Mouse (Mus musculus) mature B cell (primary cell): ENCODE data around the gene Smim5.

Experiments used
- in situ Hi-C: fragments of 300-500 bp; cut with MboI; formaldehyde crosslinking; loops from 2 replicates; pipeline ENCODE4 v1.14.3; 2019

The Smim5 gene

DNA sequence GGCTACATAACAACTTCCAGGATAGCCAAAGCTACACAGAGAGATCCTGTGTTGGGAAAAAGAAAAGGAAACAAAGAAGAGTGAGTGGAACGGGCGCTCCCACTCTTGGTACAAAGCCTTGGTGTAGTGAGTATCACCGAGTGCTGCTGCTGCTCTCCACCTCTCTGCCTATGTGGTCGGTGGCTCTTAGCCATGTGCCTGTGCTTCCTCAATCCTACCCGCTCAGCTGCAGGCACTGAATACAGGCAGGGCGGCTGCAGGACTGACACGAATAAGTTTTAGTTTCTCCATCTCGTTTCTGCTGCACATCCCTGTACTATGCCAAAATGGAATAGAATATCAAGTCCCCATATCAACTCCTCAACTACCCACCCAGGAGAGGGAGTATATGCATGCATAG is 29.3 kb downstream of the Smim5 start:
- in situ Hi-C loops: no loop called here

DNA sequence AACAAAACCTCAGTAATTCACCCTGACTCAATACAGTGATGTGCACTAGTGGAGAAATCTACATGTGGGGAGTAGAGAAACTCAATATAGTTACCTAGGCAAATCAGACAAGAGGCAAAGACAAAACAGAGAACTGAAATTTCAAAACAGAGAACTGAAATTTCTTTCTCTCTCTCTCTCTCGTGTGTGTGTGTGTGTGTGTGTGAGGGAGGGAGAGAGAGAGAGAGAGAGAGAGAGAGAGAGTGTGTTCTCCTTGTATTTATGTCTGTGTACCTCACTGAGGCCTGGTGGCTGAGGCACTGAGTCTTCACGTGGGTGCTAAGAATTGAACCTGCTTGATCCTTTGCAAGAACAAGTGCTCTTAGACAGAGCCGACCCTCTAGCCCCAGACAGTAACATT is 30.1 kb downstream of the Smim5 start:
- in situ Hi-C loops: loop anchor here (5.0 kb wide), 1 partner anchor 77 kb away; no protein-coding TSS in a partner anchor

DNA sequence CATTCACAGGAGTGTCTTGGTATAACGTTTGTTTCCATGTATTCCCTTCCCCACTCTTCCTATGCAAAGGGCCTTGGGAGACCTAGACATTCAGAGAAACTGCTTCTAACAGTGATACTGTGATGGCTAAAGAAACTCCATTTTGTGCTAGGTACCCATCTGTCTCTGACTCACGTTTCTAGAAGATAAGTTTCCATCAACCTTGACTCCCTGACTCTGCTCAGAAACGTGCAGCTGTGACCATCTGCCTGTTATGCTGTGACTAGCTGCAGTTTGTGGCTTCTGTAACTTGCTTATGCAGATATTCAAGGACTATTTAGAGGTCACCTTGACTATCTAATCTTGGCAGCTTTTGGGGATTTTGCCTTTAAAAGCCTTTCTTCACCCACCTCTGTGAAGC is 31.5 kb downstream of the Smim5 start:
- in situ Hi-C loops: loop anchor here (5.0 kb wide), 1 partner anchor 76 kb away; no protein-coding TSS in a partner anchor

DNA sequence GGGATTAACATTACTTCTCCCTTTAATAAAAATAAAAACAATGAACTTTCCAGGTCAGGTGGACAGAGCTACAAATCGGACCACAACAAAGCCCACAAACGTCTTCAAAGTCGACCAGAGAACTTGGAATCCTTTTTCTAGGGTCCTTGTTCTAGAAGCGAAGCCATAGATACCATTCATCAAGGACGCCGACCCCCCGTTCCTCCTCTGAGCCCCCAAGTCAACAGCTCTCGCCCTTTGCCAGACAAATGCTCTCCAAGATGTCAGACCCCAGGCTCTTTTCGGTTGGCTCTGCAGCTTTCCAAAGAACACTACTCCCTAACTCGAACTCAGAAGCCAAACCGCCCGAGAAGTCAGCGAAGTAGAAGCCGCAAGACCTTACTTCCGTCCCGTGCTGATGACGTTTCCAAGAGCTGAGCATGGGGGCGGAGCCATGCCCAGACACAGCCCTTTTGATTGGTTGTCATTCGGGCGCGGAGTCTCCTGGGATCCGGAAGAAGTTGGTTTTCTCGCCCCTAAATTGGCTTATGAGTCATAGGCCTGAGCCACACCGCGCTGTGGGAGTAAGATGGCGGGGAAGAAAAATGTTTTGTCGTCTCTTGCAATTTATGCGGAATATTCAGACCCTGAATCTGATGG is 33.5 kb downstream of the Smim5 start, which contains the start of the genes Sap30bp and Recql5:
Gene Sap30bp, plus strand, starts transcription at position 175 of the 639 bp plus-strand sequence.
Gene Recql5, minus strand, starts transcription at position 370 of the 639 bp plus-strand sequence.
- in situ Hi-C loops: loop anchor here (5.0 kb wide), 1 partner anchor 74 kb away; no protein-coding TSS in a partner anchor

DNA sequence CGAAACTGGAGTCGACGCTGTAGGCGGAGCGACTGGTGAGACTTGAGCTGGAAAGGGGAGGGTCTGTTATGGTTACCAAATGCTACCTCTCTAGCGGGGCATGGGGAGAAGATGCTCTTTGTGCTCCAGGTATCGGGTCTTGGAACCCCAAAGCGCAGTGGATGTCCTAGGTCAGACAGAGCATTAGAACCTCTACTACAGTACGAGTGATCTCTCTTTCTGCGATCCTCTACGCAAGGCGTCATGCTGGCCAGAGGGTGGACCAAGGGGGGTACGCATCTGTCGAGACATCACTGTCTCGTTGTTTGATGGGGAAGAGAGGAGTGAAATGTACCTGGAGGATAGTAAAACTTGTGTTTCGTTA is 34.0 kb downstream of the Smim5 start:
- in situ Hi-C loops: loop anchor here (5.0 kb wide), 1 partner anchor 74 kb away; no protein-coding TSS in a partner anchor

DNA sequence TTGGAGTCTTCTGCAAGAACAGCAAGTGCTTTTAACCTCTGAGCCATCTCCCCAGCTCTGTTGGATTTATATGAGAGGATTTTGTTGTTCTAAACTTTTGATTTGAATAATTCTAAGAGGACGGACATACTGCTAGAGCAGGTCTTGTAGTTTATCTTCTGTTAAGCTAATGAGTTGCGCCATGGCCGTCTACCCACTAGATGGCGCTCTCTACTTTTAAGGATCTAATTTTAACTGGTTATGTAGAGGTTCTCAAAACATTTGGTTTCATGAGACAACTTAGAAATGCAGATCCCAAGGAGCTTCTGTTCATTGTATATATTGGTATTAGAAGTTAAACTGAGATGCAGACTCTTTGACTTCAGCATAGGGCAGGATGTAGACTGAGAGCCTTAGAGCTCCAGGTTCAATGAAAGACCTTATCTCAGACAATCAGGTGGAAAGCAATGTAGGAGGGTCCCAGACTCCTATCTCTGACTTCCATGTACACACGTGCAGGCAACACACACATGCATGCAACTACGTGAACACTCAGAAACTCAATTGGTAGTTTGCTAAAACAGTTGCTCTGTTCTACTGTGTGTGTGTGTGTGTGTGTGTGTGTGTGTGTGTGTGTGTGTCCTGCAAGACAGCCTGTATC is 40.0 kb downstream of the Smim5 start:
- in situ Hi-C loops: no loop called here

DNA sequence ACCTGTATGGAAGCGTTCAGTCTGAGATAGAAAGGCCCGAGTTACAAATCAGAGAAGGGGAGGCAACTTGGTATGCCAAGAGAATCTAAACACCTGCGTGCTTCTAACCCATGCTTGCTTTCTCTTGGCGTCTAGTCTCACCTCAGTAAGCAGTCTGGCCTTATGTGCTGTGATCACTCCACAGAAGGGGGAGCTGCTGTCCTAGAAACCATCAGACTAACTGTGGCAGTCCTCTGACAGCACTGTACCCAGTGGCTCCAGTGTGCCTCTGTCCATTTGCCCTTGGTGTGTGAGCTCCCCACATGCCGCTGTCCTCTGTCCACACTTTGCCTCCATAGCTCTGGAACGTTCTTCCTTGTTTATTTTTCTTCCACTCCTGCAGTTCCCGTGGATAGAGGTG is 42.2 kb downstream of the Smim5 start:
- in situ Hi-C loops: no loop called here

DNA sequence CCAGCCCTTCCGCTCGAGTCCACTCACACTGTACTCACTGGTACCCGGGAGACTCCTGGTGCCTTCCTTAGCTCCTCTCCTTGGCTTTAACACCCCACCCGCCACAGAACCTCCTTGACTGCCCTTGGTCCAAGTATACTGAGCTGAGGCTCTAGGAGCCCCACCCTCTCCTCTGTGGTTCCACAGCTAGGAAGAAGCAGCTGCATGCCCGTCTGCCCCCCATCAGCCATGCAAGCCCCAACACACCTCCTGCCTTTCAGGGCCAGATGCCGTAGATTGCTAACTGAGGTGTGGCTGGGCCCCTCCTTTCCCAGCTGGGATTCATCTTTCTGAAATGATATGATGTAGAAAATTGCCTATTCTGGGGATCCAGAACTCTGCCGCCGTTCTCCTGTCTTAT is 45.5 kb downstream of the Smim5 start:
- in situ Hi-C loops: no loop called here

DNA sequence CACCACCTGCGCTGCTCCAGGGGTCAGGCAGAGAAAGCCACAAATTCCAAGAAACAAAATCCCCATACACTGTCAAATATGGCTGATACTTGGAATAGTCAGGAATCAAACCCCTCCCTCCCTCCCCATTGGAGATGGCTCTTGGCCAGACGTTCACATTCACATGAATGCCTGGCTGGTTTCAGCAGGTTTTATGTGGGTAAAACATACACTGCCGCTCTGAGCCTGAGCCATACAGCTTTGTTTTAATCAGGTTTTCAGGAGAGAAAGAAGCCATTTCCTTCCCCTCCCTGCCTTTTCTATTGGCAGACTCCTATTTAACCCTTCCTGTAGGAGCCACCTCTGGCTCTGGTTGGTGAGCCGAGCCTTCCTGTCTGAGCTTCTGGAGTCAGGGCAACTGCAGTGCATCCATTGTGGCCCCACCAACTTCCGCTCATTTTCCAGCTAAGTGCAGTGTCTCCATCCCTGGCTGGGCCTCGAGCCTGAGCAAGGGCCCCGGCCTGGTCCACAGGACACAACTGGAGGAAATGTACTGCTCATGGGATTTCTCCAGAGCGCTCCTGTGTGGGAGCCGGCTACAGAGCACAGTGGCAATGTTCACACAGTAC is 46.6 kb downstream of the Smim5 start:
- in situ Hi-C loops: no loop called here

DNA sequence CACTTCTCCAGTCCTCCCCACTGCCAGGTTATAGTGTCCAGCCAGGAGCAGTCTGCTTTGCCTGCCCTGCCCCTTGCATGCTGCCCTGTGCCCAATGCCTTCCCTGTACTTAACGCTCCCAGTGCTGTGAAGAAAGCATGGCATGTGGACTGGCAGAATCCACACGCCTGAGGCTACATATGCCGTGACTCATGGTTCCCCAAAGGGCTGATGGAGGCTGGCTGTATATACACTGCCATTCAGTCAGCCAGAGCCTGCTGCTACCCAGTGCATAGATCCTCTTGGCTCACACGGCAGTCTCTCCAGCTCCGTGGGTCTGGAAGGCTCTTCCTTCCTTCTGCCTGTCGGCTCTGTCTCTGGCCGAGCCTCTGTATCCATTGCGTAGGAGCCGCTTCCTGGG is 48.5 kb downstream of the Smim5 start:
- in situ Hi-C loops: no loop called here

DNA sequence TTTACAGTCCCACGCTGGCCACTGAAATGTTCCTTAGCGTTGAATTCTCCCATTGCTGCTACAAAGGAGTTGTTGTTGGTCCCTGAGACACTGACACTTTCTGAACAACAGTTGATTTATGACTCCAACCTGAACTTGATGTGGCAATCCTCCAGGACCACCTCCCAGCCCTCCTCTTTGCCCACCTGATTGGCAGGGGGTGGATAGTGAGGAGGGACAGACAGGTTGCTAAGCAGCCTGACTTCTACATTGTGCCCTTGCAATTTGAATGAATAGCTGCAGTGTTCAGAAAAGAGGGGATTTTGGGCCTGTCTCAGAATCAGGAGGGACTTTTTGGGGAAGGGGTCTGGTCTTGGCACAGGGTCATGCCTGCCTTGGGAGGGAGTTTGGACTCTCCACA is 51.0 kb downstream of the Smim5 start:
- in situ Hi-C loops: no loop called here

DNA sequence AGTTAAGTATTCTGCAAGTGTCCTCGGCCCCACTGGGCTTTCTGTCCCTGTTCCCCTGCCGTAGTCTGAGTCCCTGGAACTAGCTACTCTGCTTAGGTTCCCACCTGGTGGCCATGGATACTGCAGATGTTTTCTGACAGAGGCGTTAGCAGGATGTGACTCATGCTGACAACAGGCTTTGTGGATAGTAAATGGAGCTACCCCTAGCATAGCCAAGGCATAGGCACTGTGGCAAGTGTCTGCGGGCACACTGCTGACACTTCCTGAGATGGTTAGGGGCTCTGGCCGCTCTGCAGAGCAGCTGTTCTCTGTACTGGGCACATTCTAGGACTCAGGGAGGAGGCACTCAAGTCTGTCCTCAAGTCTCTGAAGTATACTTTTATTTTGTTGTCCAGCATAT is 54.9 kb downstream of the Smim5 start:
- in situ Hi-C loops: no loop called here

DNA sequence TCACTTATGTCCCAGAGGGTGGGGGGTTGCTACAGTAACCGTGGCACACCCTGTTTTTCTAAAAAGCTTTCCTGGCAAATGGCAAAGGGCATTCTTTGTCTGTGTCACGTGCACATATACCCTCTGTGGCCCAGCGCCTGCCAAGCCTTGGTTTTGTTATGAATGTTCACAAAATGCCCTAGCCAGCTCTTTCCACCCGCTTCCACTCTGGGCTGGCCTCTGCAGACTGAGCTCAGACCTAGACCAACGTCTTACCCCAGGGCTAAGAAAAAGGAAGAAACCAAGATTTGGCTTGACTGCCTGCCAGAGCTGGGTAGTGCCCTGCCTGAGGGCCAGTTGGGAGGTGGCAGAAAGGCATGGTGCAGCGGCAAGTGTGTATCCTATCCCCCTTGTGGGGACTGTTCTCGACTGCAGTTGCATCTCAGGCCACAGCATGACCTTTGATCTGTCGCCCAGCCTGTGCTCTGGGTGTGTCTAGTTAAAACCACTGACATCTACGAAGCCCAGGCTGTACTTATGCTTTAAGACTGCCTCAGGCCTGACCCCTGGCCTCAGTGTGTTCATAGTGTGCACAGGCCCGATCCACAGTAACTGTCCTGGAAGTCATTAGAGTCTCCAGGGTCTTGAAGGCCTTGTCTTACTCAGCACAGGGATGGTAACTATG is 55.6 kb downstream of the Smim5 start:
- in situ Hi-C loops: no loop called here
